Mouse (Mus musculus): Measurements from ENCODE around the gene E2f2.
A peak's percentile ranks its signal among the peaks of the same experiment; 100 is the strongest.

The E2f2 gene

GRCm38 (mm10) chr4:136144927-136145292, 27.3 kb upstream of the E2f2 start:
- DNase-seq (ENCODE audit: low spot score) = no peak

GRCm38 (mm10) chr4:136145362-136145885, 26.8 kb upstream of the E2f2 start:
- DNase-seq (ENCODE audit: low spot score) = no peak

GRCm38 (mm10) chr4:136145991-136146711, 26.0 kb upstream of the E2f2 start:
- no peak for DNase-seq (ENCODE audit: low spot score)

GRCm38 (mm10) chr4:136146712-136147154, 25.5 kb upstream of the E2f2 start:
- no peak for DNase-seq (ENCODE audit: low spot score)

GRCm38 (mm10) chr4:136147436-136148135, 24.6 kb upstream of the E2f2 start:
- DNase-seq (ENCODE audit: low spot score) = peak; percentile 78

GRCm38 (mm10) chr4:136148342-136149044, 23.7 kb upstream of the E2f2 start:
- DNase-seq (ENCODE audit: low spot score) = peak; percentile 30

GRCm38 (mm10) chr4:136149045-136149379, 23.2 kb upstream of the E2f2 start:
- no peak for DNase-seq (ENCODE audit: low spot score)

- DNase-seq (ENCODE audit: low spot score) = peak; percentile 68
These were observed 22.5 kb upstream of the E2f2 start for GRCm38 (mm10) chr4:136149734-136150133.

- no peak for DNase-seq (ENCODE audit: low spot score)
These were observed 21.6 kb upstream of the E2f2 start for GRCm38 (mm10) chr4:136150596-136150995.

GRCm38 (mm10) chr4:136152821-136153220, 19.4 kb upstream of the E2f2 start:
- DNase-seq (ENCODE audit: low spot score) = no peak

- DNase-seq (ENCODE audit: low spot score) = no peak
These were observed 17.7 kb upstream of the E2f2 start for GRCm38 (mm10) chr4:136154462-136154861.

- no peak for DNase-seq (ENCODE audit: low spot score)
These were observed 13.7 kb upstream of the E2f2 start for GRCm38 (mm10) chr4:136158498-136158897.

- DNase-seq (ENCODE audit: low spot score) = peak; percentile 62
These were observed 12.3 kb upstream of the E2f2 start for GRCm38 (mm10) chr4:136159802-136160397.

GRCm38 (mm10) chr4:136163448-136163847, 8.7 kb upstream of the E2f2 start:
- peak; percentile 86 for DNase-seq (ENCODE audit: low spot score)

- no peak for DNase-seq (ENCODE audit: low spot score)
These were observed 7.2 kb upstream of the E2f2 start for GRCm38 (mm10) chr4:136164981-136165380.

GRCm38 (mm10) chr4:136167701-136168100, 4.5 kb upstream of the E2f2 start:
- no peak for DNase-seq (ENCODE audit: low spot score)

GRCm38 (mm10) chr4:136170401-136170800, 1.8 kb upstream of the E2f2 start:
- DNase-seq (ENCODE audit: low spot score) = no peak

- no peak for DNase-seq (ENCODE audit: low spot score)
These were observed 739 bp upstream of the E2f2 start for GRCm38 (mm10) chr4:136171455-136171854.

GRCm38 (mm10) chr4:136172542-136173209, 482 bp downstream of the E2f2 start:
- DNase-seq (ENCODE audit: low spot score) = peak; percentile 45

- no peak for DNase-seq (ENCODE audit: low spot score)
These were observed 1.1 kb downstream of the E2f2 start for GRCm38 (mm10) chr4:136173210-136173715.

All from urinary bladder, postnatal 25 days (tissue).